Mouse (Mus musculus) right cerebral cortex, postnatal 4 days (tissue): ENCODE measurements around the gene Fads2.

Experiments used
- DNase-seq: peaks from one replicate; pipeline ENCODE4 v3.0.0-alpha.2; 2022

The Fads2 gene

GRCm38 (mm10) chr19:10040866-10041387 lies 60.6 kb downstream of the Fads2 start:
- no peak for DNase-seq

GRCm38 (mm10) chr19:10039615-10040014 lies 61.9 kb downstream of the Fads2 start:
- DNase-seq, result no peak

GRCm38 (mm10) chr19:10038910-10039309 lies 62.6 kb downstream of the Fads2 start:
- no peak for DNase-seq

GRCm38 (mm10) chr19:10038364-10038763 lies 63.2 kb downstream of the Fads2 start:
- DNase-seq, result no peak

- no peak for DNase-seq
Measured at GRCm38 (mm10) chr19:10037534-10037933, 64.0 kb downstream of the Fads2 start.

GRCm38 (mm10) chr19:10034785-10035447 lies 66.6 kb downstream of the Fads2 start:
- peak; percentile 87 for DNase-seq

GRCm38 (mm10) chr19:10034356-10034755 lies 67.2 kb downstream of the Fads2 start:
- no peak for DNase-seq

GRCm38 (mm10) chr19:10033211-10033973 lies 68.2 kb downstream of the Fads2 start:
- DNase-seq, result peak; percentile 43

GRCm38 (mm10) chr19:10029746-10030145 lies 71.8 kb downstream of the Fads2 start:
- DNase-seq, result no peak

GRCm38 (mm10) chr19:10025169-10025875 lies 76.2 kb downstream of the Fads2 start:
- DNase-seq, result peak; percentile 54

- no peak for DNase-seq
Measured at GRCm38 (mm10) chr19:10023304-10023758, 78.2 kb downstream of the Fads2 start.

- peak; percentile 40 for DNase-seq
Measured at GRCm38 (mm10) chr19:10022414-10023303, 78.9 kb downstream of the Fads2 start.

GRCm38 (mm10) chr19:10021981-10022380 lies 79.6 kb downstream of the Fads2 start:
- no peak for DNase-seq

GRCm38 (mm10) chr19:10019214-10019760 lies 82.3 kb downstream of the Fads2 start:
- DNase-seq, result no peak

GRCm38 (mm10) chr19:10018527-10018818 lies 83.1 kb downstream of the Fads2 start:
- DNase-seq, result no peak

GRCm38 (mm10) chr19:10017637-10018526 lies 83.7 kb downstream of the Fads2 start:
- peak; percentile 70 for DNase-seq

- no peak for DNase-seq
Measured at GRCm38 (mm10) chr19:10016151-10016550, 85.4 kb downstream of the Fads2 start.

GRCm38 (mm10) chr19:10015442-10015841 lies 86.1 kb downstream of the Fads2 start:
- no peak for DNase-seq

GRCm38 (mm10) chr19:10014824-10015223 lies 86.7 kb downstream of the Fads2 start:
- no peak for DNase-seq

- DNase-seq, result no peak
Measured at GRCm38 (mm10) chr19:10013913-10014312, 87.6 kb downstream of the Fads2 start.

GRCm38 (mm10) chr19:10013348-10013747 lies 88.2 kb downstream of the Fads2 start:
- DNase-seq, result no peak
